Mouse (Mus musculus) spleen, postnatal 10 days (tissue): ENCODE measurements around the gene Babam2.

ENCODE experiments used
- DNase-seq, 2 experiments: peaks; one replicate each; pipeline ENCODE4 v3.0.0; 2021 to 2022; ENCODE audit warnings: low spot score in 2 of 2

Gene Babam2

GRCm38 (mm10) chr5:32043153-32043552, 345.7 kb downstream of the Babam2 start:
- DNase-seq, result no peak

GRCm38 (mm10) chr5:32043996-32044395, 346.5 kb downstream of the Babam2 start:
- DNase-seq, result no peak

GRCm38 (mm10) chr5:32051899-32052298, 354.4 kb downstream of the Babam2 start:
- no peak for DNase-seq

GRCm38 (mm10) chr5:32052467-32052866, 355.0 kb downstream of the Babam2 start:
- no peak for DNase-seq

GRCm38 (mm10) chr5:32053476-32053875, 356.0 kb downstream of the Babam2 start:
- no peak for DNase-seq

DNA sequence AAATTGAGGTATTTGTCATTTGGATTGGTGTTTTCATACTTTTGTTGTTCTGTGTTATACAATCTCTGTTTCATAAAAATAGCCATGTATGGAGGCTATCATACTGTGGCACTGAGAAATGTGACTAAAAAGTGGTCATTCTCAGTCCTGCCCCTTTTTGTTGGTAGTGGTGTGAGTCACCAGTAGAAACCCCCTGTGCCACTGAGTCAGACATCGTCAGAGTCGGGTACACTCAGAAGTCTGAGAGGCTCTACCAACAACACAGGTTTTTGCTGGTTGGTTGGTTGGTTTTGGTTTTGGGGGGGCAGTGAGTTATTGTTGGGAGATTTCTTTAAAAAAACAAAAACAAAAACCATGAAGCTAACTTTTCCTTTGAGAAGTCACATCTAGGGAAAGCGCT, 358.2 kb downstream of the Babam2 start:
- no peak for DNase-seq

DNA sequence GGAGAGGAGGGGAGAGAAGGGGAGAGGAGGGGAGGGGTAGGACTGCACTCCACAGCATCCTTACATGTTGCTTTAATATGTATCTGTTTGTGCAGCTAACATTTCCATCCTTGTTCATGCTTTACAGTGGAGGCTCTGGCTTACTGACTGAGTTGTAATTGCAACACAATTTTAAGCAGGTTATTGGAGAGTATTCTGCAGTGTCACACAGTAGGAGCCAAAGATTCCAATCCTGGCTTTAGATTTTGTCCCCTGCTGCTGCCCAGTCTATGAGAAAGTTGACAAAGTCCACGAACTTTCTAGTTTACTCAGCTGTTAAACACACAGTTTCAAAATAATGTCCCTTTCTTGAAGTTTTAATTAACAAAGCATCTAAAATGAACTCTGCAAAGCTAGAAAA, 358.6 kb downstream of the Babam2 start:
- DNase-seq, result no peak

DNA sequence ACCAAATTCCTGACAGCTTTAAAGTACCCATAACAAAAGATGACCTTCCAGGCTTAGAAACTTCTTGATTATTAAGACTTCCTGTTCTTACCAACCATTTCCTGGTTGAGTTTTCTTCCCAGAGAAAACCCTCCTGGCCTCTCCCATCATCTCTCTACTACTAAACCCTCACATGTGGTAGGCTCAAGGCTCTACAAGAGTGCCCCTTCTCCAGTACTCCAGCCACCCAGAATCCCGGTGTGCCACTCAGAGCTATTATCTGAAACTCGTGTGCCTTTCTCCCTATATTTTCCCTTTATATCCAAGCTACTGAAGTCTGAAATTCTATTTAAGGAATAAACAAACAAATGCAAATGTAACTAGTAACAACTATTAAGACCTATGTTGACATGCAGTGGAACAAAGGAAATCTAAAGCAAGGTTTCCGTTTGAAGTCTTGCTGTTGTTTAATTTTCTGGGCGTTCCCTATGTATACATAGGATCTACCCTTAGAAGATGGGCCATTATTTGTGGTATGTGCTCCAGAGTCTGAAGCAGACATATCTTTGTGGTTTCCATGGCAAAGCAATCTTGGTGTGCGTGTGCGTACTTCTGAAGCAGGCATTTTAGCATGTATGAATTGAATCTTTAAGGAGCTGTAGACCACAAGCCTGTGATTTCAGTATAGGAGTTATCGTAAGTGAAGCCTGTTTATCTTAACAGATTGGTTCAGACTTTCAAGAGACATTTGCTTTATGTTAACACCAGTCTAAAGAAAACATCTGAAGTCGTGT, 361.2 kb downstream of the Babam2 start:
- DNase-seq, result no peak

GRCm38 (mm10) chr5:32059254-32059796, 361.8 kb downstream of the Babam2 start:
- DNase-seq, result no peak

DNA sequence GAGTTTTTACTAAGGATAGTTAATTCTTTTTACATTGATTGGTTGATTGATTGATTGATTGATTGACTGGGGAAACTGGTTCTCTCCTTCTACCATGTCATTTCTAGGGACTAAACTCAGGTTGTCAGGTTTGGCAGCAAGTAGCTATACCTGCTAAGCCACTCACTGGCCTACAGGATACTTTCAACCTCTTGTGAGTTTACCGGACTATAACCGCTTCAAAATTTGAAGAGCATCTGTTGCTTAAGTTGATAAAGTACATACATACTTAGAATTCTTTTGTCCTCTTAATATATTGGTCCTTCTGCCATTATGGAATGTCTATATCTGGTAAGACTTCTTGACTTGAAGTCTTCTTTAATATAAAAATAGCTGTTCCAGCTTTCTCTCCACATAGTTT, 363.0 kb downstream of the Babam2 start:
- DNase-seq, result no peak

DNA sequence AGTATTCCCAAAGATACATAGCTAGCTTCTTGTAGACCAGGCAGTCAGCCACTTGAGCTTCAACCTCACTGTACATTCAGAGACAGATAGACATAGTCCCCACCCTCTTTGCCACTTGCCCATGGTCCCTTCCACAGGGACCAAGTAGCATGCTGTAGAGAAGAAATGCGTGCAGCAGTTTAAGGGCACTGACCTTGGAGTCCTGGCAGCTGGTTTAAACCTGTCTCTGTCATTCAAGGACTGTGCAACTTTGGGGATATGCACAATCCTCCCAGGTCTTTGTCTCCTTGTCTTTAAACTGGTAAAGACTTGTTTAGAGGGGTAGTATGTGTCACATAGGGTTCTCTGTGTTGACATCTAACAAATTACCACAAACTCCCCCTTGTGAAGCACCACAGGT, 364.4 kb downstream of the Babam2 start:
- no peak for DNase-seq

GRCm38 (mm10) chr5:32064341-32065105, 367.0 kb downstream of the Babam2 start:
- DNase-seq, result no peak

DNA sequence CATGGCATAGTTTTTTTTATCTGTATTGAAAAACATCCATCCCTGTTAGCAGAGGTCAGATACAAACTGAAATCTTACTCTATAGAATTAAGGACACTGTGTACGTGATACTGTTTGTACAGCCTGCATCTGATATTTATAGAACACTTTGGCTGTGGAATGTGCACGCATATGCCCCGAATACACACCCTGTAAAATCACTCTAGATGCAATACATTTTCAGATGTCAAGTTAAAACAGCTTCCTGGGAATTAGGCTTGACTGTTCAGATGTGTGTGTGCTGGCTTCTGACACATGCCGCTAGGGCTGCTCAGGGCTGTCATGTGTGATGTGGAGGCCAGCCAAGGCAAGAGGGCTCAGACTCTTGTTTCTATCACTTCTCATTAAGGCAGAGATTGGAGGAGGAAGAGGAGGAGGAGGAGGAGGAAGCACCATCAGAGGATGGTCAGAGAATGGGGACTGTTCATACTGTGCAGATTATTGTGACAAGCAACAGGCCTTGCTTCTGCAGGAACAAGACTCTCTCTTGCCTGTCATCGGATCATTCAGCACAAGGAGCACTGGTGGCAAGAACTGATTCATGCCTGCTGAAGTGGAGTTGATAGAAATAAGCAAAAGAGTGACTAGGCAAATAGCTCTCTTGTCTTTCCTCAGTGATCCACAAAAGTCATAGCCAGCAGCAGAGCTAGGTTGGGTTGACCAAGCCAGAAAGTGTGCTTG, 368.7 kb downstream of the Babam2 start:
- no peak for DNase-seq

- no peak for DNase-seq
Observed at GRCm38 (mm10) chr5:32066839-32067238, 369.4 kb downstream of the Babam2 start.

GRCm38 (mm10) chr5:32068616-32069015, 371.1 kb downstream of the Babam2 start:
- DNase-seq, result no peak

DNA sequence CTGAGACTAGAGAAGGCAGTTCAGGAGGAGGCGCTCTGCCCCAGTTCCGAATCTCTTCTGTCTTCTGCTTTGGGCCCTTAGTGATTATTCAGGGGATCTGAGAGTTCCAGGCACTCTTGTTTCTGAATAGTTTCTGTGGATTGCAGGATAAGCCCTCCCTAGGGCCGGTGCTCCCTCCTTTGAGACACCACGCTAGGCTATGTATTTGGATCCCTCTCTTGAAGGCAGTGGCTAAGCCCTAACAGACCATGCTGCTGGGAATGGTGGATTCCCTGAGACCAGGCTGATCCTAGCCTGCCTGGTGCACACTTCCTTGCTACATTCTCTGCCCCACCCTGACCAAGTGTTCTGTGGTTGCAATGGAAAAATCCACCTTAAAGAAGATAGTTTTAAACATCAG, 371.6 kb downstream of the Babam2 start:
- DNase-seq, result no peak

- no peak for DNase-seq
Observed at GRCm38 (mm10) chr5:32069566-32070169, 372.2 kb downstream of the Babam2 start.

- DNase-seq, result no peak
Observed at GRCm38 (mm10) chr5:32070781-32071180, 373.3 kb downstream of the Babam2 start.

DNA sequence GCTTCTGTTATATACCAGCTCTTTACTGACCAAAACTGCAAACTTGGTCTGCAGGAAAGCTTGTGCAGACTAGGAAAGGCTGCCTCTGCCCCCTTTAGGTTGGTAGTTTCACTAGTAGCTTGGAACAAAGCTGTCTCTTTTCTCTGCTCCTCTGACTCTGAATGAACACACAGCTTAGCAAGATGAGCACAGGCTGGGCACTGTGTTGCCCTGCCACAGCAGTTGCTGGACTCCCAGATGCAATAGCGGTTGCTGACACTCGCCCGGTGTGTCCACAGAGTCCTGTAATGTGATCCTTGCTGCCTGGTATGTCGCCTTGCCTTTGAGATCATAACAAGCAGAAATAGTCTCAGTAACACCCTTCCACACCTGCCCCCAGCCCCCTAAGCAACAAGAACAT, 373.8 kb downstream of the Babam2 start:
- no peak for DNase-seq

- DNase-seq, result no peak
Observed at GRCm38 (mm10) chr5:32071824-32072223, 374.3 kb downstream of the Babam2 start.

DNA sequence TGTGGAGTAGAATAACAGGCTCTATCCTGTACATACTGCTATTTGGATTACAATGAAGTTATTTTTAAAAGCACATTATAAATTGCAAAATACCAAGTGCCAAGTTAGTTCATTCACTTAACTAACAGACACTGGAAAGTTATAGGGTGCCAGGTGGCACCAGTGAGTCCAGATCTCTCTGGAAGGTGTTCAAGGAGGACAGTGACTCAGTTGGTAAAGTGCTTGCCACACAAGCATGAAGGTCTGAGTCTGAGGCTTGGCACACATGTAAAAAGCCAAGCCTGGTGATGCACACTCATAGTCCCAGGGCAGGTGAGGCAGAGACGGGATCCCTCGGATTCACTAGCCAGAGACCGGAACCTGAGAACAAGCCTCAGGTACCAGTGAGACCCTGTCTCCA, 375.4 kb downstream of the Babam2 start:
- DNase-seq, result no peak

DNA sequence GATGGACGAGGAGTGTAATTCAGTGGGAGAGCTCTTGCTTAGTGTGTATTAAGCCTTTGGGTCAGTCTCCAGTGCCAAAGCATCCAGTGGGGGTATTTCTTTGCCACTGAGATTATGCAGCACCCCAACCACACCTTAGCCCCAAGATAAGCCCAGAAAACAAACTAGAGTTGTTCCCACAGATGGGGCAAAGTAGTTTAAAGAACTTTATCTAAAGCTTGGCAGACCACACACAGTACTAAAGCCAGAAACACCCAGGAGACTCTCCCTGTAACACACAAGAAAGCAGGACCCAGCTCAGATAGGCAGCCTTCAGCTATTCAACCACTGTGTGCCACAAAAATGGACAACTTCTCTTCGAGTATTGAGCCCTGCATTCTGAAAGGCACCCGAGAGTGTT, 376.6 kb downstream of the Babam2 start:
- DNase-seq, result no peak
